ENCODE assay signal across 12 mouse cellular contexts in genomic region chr13:116294151-116294461, GRCm38 (mm10). TPM values are rescaled to one million over a fixed set of nuclear protein-coding genes. Genes with fewer than 3 reads are reported as not detected.
DNase-seq lines count a peak whose midpoint lies in the region; ATAC-seq and TF ChIP-seq lines count a peak whose summit lies in the region.
"Had no signal": no experiment of that assay in that cellular context is flagged by ENCODE, and none has a peak within 500 bp of the region (broad histone marks: within the 10 kb centered on the region; RNA-seq: fewer than 3 reads in every experiment).

No protein-coding gene starts in this region.

- no peak for DNase-seq in hindbrain, postnatal 0 days (ENCODE audit: low spot score)
- peak; percentile 8 for DNase-seq in forelimb bud, embryonic 11.5 days (ENCODE audit: low read depth, low spot score)
- no peak for DNase-seq in layer of hippocampus, adult 9-10 months (ENCODE audit: low spot score)
- DNase-seq in right cerebral cortex, adult 2 months (ENCODE audit: low spot score in 2 of 2) = no peak
- no peak for DNase-seq in adrenal gland, postnatal 36 days
- DNase-seq: cerebellum, adult 8-10 months; right cerebral cortex, adult 18-20 months; thymus, adult 2 months had no signal

- WGBS in hindbrain, embryonic 13.5 days = under 1% methylated on average over 11 of the region's 11 CpGs
- 2% methylated on average over 11 of the region's 11 CpGs for WGBS in hindbrain, postnatal 0 days
- WGBS in embryonic facial prominence, embryonic 12.5 days = 0% methylated on average over 11 of the region's 11 CpGs
- WGBS in midbrain, embryonic 15.5 days = under 1% methylated on average over 11 of the region's 11 CpGs

- no peak for TF ChIP-seq CTCF in hindbrain, postnatal 0 days (IDR thresholded peaks at IDR 0.05; ENCODE audit: low read depth)

- H3K36me3 ChIP-seq in hindbrain, embryonic 13.5 days = no peaks in the 10 kb centered on the region
- no peaks in the 10 kb centered on the region for H3K36me3 ChIP-seq in hindbrain, postnatal 0 days (ENCODE audit: insufficient read depth, low read length)
- H3K36me3 ChIP-seq in embryonic facial prominence, embryonic 12.5 days = no peaks in the 10 kb centered on the region
- H3K36me3 ChIP-seq in midbrain, embryonic 15.5 days (replicated peaks) = no peaks in the 10 kb centered on the region

- H3K9me3 ChIP-seq in hindbrain, embryonic 13.5 days = no peaks in the 10 kb centered on the region
- no peaks in the 10 kb centered on the region for H3K9me3 ChIP-seq in hindbrain, postnatal 0 days (ENCODE audit: low read length)
- no peaks in the 10 kb centered on the region for H3K9me3 ChIP-seq in embryonic facial prominence, embryonic 12.5 days
- no peaks in the 10 kb centered on the region for H3K9me3 ChIP-seq in midbrain, embryonic 15.5 days

- H3K9ac ChIP-seq in hindbrain, embryonic 13.5 days = no peak overlapping the region
- H3K9ac ChIP-seq in hindbrain, postnatal 0 days (replicated peaks; ENCODE audit: low read length) = no peak overlapping the region
- H3K9ac ChIP-seq in embryonic facial prominence, embryonic 12.5 days = no peak overlapping the region
- H3K9ac ChIP-seq in midbrain, embryonic 15.5 days = no peak overlapping the region

- H3K27me3 ChIP-seq in hindbrain, embryonic 13.5 days = peaks cover 88% of the 10 kb centered on the region
- H3K27me3 ChIP-seq in hindbrain, postnatal 0 days (ENCODE audit: insufficient read depth, low read length) = peaks cover 69% of the 10 kb centered on the region
- peaks cover 38% of the 10 kb centered on the region for H3K27me3 ChIP-seq in embryonic facial prominence, embryonic 12.5 days
- peaks cover 73% of the 10 kb centered on the region for H3K27me3 ChIP-seq in midbrain, embryonic 15.5 days (replicated peaks)
- H3K27me3 ChIP-seq: CH12.LX had no signal

- H3K4me3 ChIP-seq in hindbrain, embryonic 13.5 days = no peak overlapping the region
- no peak overlapping the region for H3K4me3 ChIP-seq in hindbrain, postnatal 0 days (ENCODE audit: low read length)
- H3K4me3 ChIP-seq in embryonic facial prominence, embryonic 12.5 days = peak overlapping the region; percentile 22
- no peak overlapping the region; the same call in 1 of the 2 replicates for H3K4me3 ChIP-seq in midbrain, embryonic 15.5 days

- H3K4me1 ChIP-seq in hindbrain, embryonic 13.5 days (replicated peaks) = peaks cover 6% of the 10 kb centered on the region
- H3K4me1 ChIP-seq in hindbrain, postnatal 0 days (ENCODE audit: insufficient read depth, low read length) = no peaks in the 10 kb centered on the region
- H3K4me1 ChIP-seq in embryonic facial prominence, embryonic 12.5 days = peaks cover 10% of the 10 kb centered on the region; the same call in 1 of the 2 replicates
- H3K4me1 ChIP-seq in midbrain, embryonic 15.5 days = peaks cover 3% of the 10 kb centered on the region; the same call in 1 of the 2 replicates

- H3K27ac ChIP-seq in hindbrain, embryonic 13.5 days = no peak overlapping the region
- no peak overlapping the region for H3K27ac ChIP-seq in hindbrain, postnatal 0 days
- 0 out of 2 replicates have a peak overlapping the region, but pooled peaks have one; percentile 41 for H3K27ac ChIP-seq in embryonic facial prominence, embryonic 12.5 days
- H3K27ac ChIP-seq in midbrain, embryonic 15.5 days = no peak overlapping the region

- peak overlapping the region; percentile 15; the same call in 1 of the 2 replicates for H3K4me2 ChIP-seq in hindbrain, embryonic 13.5 days
- no peak overlapping the region for H3K4me2 ChIP-seq in hindbrain, postnatal 0 days (ENCODE audit: low read depth, low read length)
- peak overlapping the region; percentile 45 for H3K4me2 ChIP-seq in embryonic facial prominence, embryonic 12.5 days (replicated peaks)
- no peak overlapping the region for H3K4me2 ChIP-seq in midbrain, embryonic 15.5 days

- ATAC-seq in hindbrain, embryonic 13.5 days (ENCODE audit: low FRiP score) = no peak
- no peak for ATAC-seq in hindbrain, postnatal 0 days
- ATAC-seq in embryonic facial prominence, embryonic 12.5 days (ENCODE audit: insufficient number of reproducible peaks, insufficient read depth, low FRiP score, low TSS enrichment) = peak; percentile 70; the same call in 1 of the 2 replicates
- 0 out of 2 replicates have a peak, but pooled peaks have one; percentile 20 for ATAC-seq in midbrain, embryonic 15.5 days (replicated peaks)

RNA-seq across cellular contexts. Expression of gene Isl1, which starts 15.4 kb away (rescaled TPM):
- 43.3 and 51.8 TPM in 2 replicates for polyA plus RNA-seq in hindbrain, embryonic 13.5 days (2015; fragmentation: Nextera tagmentation; extraction: Ambion mirVana)
- total RNA-seq in hindbrain, postnatal 0 days (2014; rRNA removed) = 16.9 and 21.8 TPM in 2 replicates
- 8.3 and 10.2 TPM in 2 replicates for polyA plus RNA-seq in hindbrain, postnatal 0 days (2015; fragmentation: Nextera tagmentation; extraction: Ambion mirVana)
- 44.8 and 55.6 TPM in 2 replicates for polyA plus RNA-seq in embryonic facial prominence, embryonic 12.5 days (2016; fragmentation: Nextera tagmentation; extraction: Ambion mirVana)
- 30.7 and 33.8 TPM in 2 replicates for polyA plus RNA-seq in midbrain, embryonic 15.5 days (2015; fragmentation: Nextera tagmentation; extraction: Ambion mirVana)
- 1 to 10 TPM; 3.0 to 3.1 TPM for total RNA-seq in adrenal gland, postnatal 36 days (2021)
- total RNA-seq: CH12.LX had no signal

Comparison
In these comparisons a context has a peak if more than half of its experiments do, and no peak if none do; other contexts are left out.
1. H3K4me2 ChIP-seq: peak in hindbrain, embryonic 13.5 days (single experiment) and embryonic facial prominence, embryonic 12.5 days (single experiment); none in hindbrain, postnatal 0 days (single experiment) and midbrain, embryonic 15.5 days (single experiment).
2. ATAC-seq: peak in embryonic facial prominence, embryonic 12.5 days (single experiment) and midbrain, embryonic 15.5 days (single experiment); none in hindbrain, embryonic 13.5 days (single experiment) and hindbrain, postnatal 0 days (single experiment).